Mouse (Mus musculus): Measurements from ENCODE around the gene Atxn7l1. TPM values are rescaled to one million over a fixed set of nuclear protein-coding genes. Genes with fewer than 3 reads are reported as not detected.
A peak's percentile ranks its signal among the peaks of the same experiment; 100 is the strongest.

Gene Atxn7l1
- polyA plus RNA-seq, 1 experiment, result not detected

DNA sequence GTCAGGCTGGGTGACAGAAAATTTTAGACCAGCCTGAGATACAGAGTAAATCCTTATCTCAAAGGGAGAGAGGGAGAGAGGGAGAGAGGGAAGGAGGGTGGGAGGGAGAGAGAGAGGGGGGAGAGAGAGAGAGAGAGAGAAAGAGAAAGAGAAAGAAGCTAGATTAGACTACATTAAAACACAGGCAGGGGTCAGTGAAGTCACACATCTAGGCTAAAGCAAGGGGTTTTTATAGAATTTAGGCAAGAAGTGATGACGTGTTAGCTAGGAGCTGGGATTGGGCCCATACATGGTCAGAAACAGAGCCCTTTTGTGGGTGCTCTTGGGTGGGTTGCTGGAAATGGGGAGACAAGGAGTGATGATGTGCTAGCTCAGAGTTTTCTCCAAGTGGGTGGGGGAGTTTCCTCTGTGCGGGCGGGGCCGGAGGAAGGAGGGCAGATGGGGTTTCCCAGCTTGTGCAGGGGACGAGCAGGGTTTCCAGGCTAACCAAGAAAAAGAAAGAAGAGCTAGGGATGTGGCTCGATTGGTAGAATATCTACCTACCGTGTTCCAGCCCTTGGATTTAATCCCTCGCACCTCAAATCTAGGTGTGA lies 136.9 kb downstream of the Atxn7l1 start:
- H3K4me3 ChIP-seq (ENCODE audit: insufficient read depth, low read depth, low read length), result no peak overlapping the region
- TF ChIP-seq POLR2A (IDR thresholded peaks at IDR 0.05; ENCODE audit: insufficient read depth, low read depth, low read length), result no peak
- TF ChIP-seq CTCF (IDR thresholded peaks at IDR 0.05; ENCODE audit: insufficient read depth, low read depth, low read length), result no peak
- WGBS, result 90% methylated on average over 8 of the region's 8 CpGs
- peaks cover 3% of the 10 kb centered on the region; the same call in 1 of the 2 replicates for H3K4me1 ChIP-seq (ENCODE audit: control insufficient read depth, insufficient read depth, low read length)
- no peak overlapping the region for H3K27ac ChIP-seq (ENCODE audit: insufficient read depth, low read depth, low read length)

DNA sequence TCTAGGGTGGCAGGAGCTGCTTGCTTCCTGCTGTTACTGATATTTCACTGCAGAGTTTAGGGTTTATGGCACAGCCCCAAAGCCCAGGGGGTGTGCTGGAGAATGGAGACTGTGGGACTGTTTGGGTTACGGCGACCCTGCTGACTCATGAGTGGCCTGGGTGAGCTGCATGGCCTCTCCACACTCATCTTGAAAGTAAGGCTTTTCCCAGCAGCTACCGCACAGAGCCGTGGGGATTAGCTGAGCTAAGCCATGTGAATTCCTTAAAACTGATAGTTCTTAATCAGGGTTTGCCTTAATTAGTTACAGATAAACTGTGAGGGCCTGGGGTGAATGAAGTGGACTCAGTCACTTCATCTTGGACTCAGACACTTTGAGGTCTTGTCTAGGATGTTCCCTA lies 137.9 kb downstream of the Atxn7l1 start:
- TF ChIP-seq POLR2A (IDR thresholded peaks at IDR 0.05; ENCODE audit: insufficient read depth, low read depth, low read length), result no peak
- TF ChIP-seq CTCF (IDR thresholded peaks at IDR 0.05; ENCODE audit: insufficient read depth, low read depth, low read length), result no peak
- Histone ChIP-seq H3K27ac (ENCODE audit: insufficient read depth, low read depth, low read length) (no peak overlapping the region), H3K4me1 (ENCODE audit: control insufficient read depth, insufficient read depth, low read length) (peaks cover 3% of the 10 kb centered on the region; the same call in 1 of the 2 replicates), H3K4me3 (ENCODE audit: insufficient read depth, low read depth, low read length) (no peak overlapping the region)
- 73% methylated on average over 4 of the region's 4 CpGs for WGBS

DNA sequence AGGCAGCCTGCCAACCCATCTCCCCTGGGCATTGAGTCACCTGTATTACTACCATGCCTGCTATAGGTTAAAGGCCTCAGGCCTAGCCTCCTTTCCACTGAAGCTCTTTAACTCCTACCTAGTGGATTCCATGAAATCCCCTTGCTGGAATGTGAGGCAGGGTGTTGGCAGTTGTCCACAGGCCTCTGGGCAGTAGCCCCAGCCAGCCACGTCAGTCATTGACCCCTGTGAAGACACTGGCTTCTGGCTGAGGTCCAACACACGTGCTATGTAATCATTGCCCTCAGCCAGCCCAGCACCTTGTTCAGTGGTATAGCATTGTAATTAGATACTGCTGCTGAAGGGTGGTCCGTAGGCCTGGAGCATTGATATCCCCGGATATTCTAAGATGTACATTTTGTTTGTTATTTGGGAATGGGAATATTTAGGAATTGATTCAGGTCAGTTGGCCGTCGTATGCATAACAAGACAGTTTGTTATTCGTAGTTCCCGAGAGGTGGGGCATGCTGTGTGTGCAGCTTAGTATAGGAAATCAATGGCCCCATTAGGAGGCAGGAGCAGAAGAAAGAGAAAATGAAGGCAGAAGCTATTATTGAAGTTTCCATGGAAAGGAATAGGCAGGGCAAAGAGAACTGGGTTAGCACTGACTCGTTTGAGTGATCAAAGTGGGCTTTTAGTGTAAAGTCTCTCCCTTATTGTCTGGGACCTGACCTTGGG lies 138.6 kb downstream of the Atxn7l1 start:
- Histone ChIP-seq H3K4me1 (ENCODE audit: control insufficient read depth, insufficient read depth, low read length) (peaks cover 3% of the 10 kb centered on the region; the same call in 1 of the 2 replicates), H3K27ac (ENCODE audit: insufficient read depth, low read depth, low read length) (no peak overlapping the region), H3K4me3 (ENCODE audit: insufficient read depth, low read depth, low read length) (no peak overlapping the region)
- 66% methylated on average over 9 of the region's 9 CpGs for WGBS
- TF ChIP-seq POLR2A (IDR thresholded peaks at IDR 0.05; ENCODE audit: insufficient read depth, low read depth, low read length), result no peak

DNA sequence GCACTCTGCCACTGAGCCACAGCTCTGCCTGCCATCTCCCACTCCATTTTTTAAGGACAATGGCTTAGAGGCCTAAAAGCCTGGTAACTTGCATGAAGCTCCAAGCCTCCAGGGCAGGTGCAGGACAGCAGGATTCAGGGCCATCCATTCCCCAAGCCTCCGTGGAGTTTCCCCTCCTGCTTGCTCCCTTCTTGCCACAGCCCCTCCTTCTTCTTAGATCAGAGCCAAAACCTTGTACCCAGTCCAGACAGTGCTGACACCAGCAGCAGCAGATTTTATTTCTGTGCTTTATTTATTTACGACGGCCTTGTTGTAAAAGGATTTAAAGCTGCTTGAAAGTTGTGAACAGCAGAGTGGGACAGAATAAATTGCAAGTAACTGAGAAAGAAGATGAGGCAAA lies 140.2 kb downstream of the Atxn7l1 start:
- no peak overlapping the region for H3K27ac ChIP-seq (ENCODE audit: insufficient read depth, low read depth, low read length)
- WGBS, result 40% methylated on average over 3 of the region's 3 CpGs
- no peak overlapping the region for H3K4me3 ChIP-seq (ENCODE audit: insufficient read depth, low read depth, low read length)
- TF ChIP-seq CTCF (IDR thresholded peaks at IDR 0.05; ENCODE audit: insufficient read depth, low read depth, low read length) (no peak), POLR2A (IDR thresholded peaks at IDR 0.05; ENCODE audit: insufficient read depth, low read depth, low read length) (no peak)
- peaks cover 3% of the 10 kb centered on the region; the same call in 1 of the 2 replicates for H3K4me1 ChIP-seq (ENCODE audit: control insufficient read depth, insufficient read depth, low read length)

DNA sequence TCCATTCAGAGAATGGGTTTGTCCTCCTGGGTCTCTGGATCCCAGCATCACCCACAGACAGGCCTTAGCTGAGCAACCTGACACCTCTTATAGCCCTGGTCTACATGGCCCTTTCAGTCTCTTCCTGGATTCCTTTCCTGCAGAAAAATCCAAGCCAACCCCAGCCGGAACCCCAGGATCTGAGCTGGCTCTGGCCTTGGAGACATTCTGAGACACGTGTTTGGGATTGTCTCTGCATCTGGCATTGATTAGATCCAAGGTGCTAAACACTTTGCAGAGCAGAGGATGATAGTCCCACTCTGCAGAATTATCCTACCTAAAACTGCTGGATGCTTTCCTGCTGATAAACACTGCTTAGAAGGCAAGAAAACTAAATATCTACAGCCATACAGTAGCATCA lies 141.3 kb downstream of the Atxn7l1 start:
- H3K4me3 ChIP-seq (ENCODE audit: insufficient read depth, low read depth, low read length), result no peak overlapping the region
- TF ChIP-seq CTCF (IDR thresholded peaks at IDR 0.05; ENCODE audit: insufficient read depth, low read depth, low read length) (no peak), POLR2A (IDR thresholded peaks at IDR 0.05; ENCODE audit: insufficient read depth, low read depth, low read length) (no peak)
- WGBS, result 77% methylated on average over 2 of the region's 2 CpGs

DNA sequence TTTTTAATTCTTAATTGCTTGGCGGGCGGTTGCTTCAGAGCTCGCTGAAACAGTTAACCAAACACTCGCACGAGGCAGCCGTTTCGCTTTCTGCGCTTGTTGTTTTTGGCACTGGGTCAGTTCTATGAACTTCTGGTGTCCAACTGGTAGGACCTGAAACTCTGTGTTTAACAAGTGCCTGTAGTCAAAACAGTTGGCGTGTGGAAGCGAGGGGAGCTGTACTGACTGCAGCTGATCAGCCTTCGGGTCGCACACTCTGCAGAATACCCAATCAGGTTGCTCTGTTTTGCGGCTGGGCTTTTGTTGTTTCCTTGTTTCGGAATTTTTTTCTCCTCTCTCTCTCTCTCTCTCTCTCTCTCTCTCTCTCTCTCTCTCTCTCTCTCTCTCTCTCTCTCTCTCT lies 154.6 kb downstream of the Atxn7l1 start:
- H3K4me3 ChIP-seq (ENCODE audit: insufficient read depth, low read depth, low read length), result peak overlapping the region; percentile 59
- no peaks in the 10 kb centered on the region; the same call in none of the 2 replicates for H3K4me1 ChIP-seq (ENCODE audit: control insufficient read depth, insufficient read depth, low read length)
- under 1% methylated on average over 14 of the region's 14 CpGs for WGBS
- no peak for TF ChIP-seq POLR2A (IDR thresholded peaks at IDR 0.05; ENCODE audit: insufficient read depth, low read depth, low read length)
- TF ChIP-seq CTCF (IDR thresholded peaks at IDR 0.05; ENCODE audit: insufficient read depth, low read depth, low read length), result no peak
- H3K27ac ChIP-seq (ENCODE audit: insufficient read depth, low read depth, low read length), result no peak overlapping the region

More for the DNA sequence above, 141.3 kb downstream of the Atxn7l1 start:
- no peak overlapping the region for H3K27ac ChIP-seq (ENCODE audit: insufficient read depth, low read depth, low read length)
- H3K4me1 ChIP-seq (ENCODE audit: control insufficient read depth, insufficient read depth, low read length), result peaks cover 3% of the 10 kb centered on the region; the same call in 1 of the 2 replicates

DNA sequence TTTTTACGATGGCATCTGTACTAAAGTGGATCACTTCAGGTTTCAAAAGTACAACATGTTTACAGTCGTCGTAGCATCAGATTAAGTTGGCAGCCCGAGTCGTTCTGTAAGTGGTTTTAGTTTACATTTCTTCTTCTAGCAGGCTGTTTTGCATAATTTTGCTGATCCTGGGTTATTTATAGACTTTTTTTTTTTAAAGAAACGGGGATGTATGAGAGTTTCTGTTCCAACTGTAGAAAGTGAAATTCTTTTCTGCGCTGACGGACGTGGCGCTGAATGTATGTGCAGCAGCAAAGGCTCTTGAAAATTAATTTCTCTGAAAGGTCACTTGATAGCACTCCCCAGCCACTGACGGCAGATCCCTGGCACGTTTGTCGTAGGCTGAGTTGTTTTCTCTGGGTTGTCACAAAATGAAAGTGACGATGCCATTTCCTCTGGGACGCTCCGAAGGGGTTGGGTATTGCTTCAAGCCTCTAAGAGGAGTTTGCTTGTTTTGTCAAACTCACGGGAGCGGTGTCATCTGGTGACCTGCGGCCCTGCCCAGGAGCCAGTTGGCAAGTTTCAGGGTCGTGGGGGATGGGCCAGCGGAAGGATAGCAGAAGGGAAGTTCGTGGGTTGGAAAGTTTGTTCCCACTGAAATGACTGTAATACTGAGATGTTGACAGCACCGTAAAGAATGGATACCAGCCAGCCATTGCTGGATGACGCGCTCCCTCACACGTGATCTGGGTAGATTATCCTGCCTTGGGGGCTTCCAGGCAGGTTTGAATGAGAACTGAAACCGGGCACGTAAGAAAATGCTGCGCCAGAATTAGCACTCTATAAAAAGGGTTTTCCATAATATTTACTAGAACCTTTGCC lies 155.3 kb downstream of the Atxn7l1 start:
- peak overlapping the region; percentile 48 for H3K4me3 ChIP-seq (ENCODE audit: insufficient read depth, low read depth, low read length)
- no peaks in the 10 kb centered on the region; the same call in none of the 2 replicates for H3K4me1 ChIP-seq (ENCODE audit: control insufficient read depth, insufficient read depth, low read length)
- 2% methylated on average over 29 of the region's 29 CpGs for WGBS
- no peak overlapping the region for H3K27ac ChIP-seq (ENCODE audit: insufficient read depth, low read depth, low read length)
- TF ChIP-seq POLR2A (IDR thresholded peaks at IDR 0.05; ENCODE audit: insufficient read depth, low read depth, low read length), result no peak
- TF ChIP-seq CTCF (IDR thresholded peaks at IDR 0.05; ENCODE audit: insufficient read depth, low read depth, low read length), result no peak

DNA sequence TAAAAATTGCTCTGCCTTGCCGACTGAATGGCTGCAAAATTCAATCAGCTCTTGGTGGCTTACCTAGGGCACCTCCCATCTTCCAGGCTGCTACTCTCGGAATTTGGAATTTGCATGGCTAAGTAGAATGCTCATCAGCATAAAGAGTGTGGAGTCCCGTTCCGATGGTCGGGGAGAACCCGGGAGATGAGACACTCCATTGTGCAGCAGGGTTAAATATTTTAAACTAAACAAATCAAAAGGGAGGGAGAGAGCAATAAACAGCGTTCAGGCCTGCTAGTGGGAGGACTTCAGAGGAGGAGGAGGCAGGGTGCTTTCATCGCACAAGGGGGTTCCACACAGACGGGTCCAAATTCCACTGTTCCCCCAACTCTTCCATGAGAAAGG lies 155.9 kb downstream of the Atxn7l1 start:
- 5% methylated on average over 9 of the region's 9 CpGs for WGBS
- H3K4me3 ChIP-seq (ENCODE audit: insufficient read depth, low read depth, low read length), result peak overlapping the region; percentile 48
- TF ChIP-seq CTCF (IDR thresholded peaks at IDR 0.05; ENCODE audit: insufficient read depth, low read depth, low read length), result no peak
- TF ChIP-seq POLR2A (IDR thresholded peaks at IDR 0.05; ENCODE audit: insufficient read depth, low read depth, low read length), result no peak
- H3K27ac ChIP-seq (ENCODE audit: insufficient read depth, low read depth, low read length), result no peak overlapping the region
- H3K4me1 ChIP-seq (ENCODE audit: control insufficient read depth, insufficient read depth, low read length), result no peaks in the 10 kb centered on the region; the same call in none of the 2 replicates

Measured in olfactory bulb, adult 2 months (tissue).